Mouse (Mus musculus) gastrocnemius, postnatal 36 days (tissue): ENCODE data around the gene Rps6ka5. TPM values are rescaled to one million over a fixed set of nuclear protein-coding genes. Genes with fewer than 3 reads are reported as not detected.

Experiments used
- DNase-seq, 2 experiments: peaks; one replicate each; pipeline ENCODE4 v3.0.0; 2022
- intact Hi-C: fragments of 180-260 bp; cut with DNase I; formaldehyde crosslinking; loops from one replicate; pipeline ENCODE4 v1.15.1; 2025
- total RNA-seq, 2 experiments: library from RNA; stranded (reverse); gene quantifications; 2 replicates each; pipeline ENCODE4 v1.2.3; 2021

The Rps6ka5 gene
- total RNA-seq, 2 experiments from 2014 or later, result 8.0 to 8.4 TPM

DNA sequence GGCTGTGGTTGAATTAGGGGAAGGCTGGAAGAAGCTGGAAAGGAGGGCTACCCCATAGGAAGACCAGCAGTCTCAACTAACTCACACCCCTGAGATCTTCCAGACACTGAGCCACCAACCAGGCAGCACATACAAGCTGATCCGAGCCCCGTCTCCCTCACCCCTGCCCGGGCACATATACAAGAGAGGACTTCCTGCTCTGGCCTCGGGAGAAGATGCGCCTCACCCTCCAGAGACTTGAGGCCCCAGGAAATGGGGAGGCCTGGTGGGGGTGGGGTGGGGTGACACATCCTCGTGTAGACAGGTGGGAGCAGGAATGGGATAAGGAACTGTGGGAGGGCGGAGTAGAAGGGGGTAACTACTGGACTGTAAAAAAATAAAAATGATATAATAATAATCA lies 45.0 kb downstream of the Rps6ka5 start:
- intact Hi-C loops, result no loop called here
- DNase-seq, result no peak

DNA sequence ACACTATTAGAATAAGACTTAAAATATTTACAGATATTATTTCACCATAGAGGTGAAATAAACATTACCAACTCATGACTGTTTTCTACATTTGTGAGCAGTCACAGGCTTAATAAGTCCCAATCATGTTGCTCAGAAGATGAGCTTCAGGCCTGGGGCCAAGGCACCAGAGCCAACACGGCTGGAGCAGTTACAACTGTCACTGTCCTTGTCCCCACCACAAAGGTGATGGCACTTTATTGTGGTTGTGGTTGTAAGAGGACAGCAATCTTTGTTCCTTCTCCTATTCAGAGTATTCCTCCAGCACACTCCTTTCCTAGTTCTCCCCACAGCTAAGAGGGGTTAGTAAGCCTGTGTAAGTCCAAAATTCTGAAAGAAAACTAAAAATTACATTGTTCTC lies 45.5 kb downstream of the Rps6ka5 start:
- intact Hi-C loops, result no loop called here
- DNase-seq, result no peak

DNA sequence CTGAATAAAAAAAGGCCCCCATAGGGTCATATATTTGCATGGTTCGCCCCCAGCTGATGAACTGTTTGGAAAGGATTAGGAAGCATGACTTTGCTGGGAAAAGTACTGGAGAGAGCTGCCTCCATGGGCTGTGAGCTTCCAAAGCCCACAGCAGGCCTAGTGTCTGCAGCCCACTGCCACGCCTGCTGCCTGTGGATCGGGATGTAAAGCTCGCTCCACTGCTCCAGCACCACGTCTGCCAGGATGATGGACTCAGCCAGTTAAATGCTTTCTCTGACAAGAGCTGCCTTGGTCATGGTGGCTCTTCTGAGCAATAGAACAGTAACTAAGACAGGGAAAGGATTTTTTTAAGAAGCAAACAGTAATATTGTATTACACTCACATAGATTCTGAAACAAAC lies 46.1 kb downstream of the Rps6ka5 start:
- DNase-seq, result no peak
- intact Hi-C loops, result no loop called here

- intact Hi-C loops, result no loop called here
- no peak for DNase-seq
These were observed 56.1 kb downstream of the Rps6ka5 start for GRCm38 (mm10) chr12:100670647-100671199.

DNA sequence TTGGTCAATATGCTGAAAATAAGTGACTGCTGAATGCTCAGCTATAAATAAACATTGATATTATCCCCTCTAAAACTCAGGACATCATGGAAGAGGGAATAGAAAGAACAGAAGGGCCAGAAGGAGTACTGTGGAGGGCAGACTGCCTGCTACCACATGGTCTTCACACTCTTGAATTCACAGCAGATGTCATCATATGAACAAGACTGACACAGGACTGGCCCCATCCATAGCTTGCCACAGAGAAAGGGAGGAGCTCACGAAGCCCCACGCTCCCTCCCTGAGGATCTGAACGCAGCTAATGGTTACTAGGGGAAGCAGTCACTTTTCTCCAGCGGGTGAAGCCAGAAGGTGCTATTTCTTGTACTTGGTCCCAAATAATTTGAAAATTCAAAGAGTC lies 61.5 kb downstream of the Rps6ka5 start:
- no peak for DNase-seq
- intact Hi-C loops, result no loop called here

DNA sequence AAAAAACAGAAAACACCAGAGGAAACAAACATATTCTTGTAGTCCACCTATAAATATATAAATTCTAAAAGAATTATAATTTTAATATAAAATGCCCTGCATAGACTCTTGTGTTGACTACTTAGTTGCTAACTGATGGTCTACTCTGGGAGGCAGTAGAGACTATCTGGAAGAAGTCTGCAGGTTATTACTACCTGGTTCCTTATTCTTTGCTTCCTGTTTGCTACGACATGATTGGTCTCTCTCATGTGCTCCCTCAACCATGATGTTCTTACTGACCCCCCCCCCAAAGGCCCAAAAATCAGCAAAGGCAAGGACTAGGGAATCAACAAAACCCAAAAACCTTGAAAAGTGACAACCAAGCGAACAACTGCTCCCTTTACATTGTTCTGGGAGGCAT lies 66.7 kb downstream of the Rps6ka5 start:
- no peak for DNase-seq
- intact Hi-C loops, result no loop called here

DNA sequence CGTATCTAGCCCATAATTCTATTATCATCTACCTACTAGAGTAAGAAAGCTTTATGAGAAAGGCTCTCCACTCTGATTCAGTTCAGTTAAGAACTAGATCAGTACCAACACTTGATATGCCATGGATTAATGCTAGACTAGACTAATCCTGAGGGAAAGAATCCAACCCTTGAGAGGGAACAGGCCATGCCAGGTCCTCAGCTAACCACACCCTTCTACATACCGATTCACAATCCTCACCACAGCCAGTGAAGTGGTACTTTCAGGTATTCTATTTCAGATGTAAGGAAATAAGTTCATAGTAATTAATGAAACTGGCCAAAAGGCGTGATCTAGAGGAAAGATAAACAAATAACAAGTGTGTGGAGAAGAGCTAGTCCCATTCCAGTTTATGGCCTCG lies 70.8 kb downstream of the Rps6ka5 start:
- no peak for DNase-seq
- intact Hi-C loops, result no loop called here

GRCm38 (mm10) chr12:100641936-100642335 lies 84.8 kb downstream of the Rps6ka5 start:
- intact Hi-C loops, result no loop called here
- DNase-seq, result no peak

DNA sequence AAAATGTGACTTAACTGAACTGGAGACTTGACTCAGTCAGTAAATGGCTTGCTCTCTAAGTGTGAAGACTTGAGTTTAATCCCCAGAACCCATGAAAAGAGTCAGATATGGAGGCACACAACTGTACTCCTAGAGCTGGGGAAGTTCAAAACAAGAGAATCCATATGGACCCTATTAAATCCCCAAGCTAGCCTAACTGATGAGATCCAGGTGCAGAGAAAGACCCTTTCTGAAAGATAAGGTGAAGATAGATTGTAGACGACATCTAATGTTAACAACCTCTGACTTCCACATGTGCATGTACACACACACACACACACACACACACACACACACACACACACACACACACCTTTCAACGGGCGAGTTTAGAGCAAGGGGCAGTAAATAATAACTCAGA lies 86.1 kb downstream of the Rps6ka5 start:
- no peak for DNase-seq
- intact Hi-C loops, result no loop called here

DNA sequence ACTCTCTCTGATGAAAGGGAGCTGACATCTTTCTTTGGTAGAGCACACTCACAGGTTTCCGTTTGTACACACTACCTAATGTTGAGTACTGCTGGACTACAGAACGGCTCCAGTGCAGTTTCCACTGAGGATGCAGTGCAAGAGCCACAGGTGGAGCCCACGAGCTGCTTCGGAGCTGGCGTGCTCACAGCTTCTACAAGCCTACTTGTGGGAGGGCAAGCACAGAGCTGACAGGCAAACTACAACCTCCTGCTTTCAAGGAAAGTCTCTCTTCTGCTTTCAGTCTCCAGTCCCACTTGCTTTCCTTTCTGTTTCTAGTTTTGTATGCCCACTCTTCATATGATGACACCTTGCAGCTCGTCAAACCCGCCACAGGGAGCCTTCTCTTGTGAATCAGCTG lies 87.1 kb downstream of the Rps6ka5 start:
- no peak for DNase-seq

DNA sequence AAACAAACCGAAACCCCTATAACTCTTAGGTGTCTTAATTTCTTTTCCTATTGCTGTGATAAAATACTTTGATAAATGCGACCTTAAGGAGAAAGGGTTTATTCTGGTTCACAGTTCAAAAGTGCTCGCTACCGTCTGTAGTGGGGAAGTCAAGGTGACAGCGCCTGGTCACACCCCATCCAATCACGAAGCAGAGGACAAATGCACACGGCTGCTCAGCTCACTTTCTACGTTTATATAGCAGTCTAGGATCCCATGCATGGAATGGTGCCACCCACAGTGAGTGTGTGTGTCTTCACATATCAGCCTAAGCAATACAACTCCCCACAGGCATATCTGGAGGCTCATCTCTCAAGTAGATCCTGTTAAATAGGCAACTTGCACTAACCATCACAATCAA lies 88.9 kb downstream of the Rps6ka5 start:
- no peak for DNase-seq
- intact Hi-C loops, result no loop called here

More for the DNA sequence above, 87.1 kb downstream of the Rps6ka5 start:
- intact Hi-C loops, result no loop called here

- intact Hi-C loops, result no loop called here
- DNase-seq, result no peak
These were observed 90.0 kb downstream of the Rps6ka5 start for GRCm38 (mm10) chr12:100636733-100637132.

DNA sequence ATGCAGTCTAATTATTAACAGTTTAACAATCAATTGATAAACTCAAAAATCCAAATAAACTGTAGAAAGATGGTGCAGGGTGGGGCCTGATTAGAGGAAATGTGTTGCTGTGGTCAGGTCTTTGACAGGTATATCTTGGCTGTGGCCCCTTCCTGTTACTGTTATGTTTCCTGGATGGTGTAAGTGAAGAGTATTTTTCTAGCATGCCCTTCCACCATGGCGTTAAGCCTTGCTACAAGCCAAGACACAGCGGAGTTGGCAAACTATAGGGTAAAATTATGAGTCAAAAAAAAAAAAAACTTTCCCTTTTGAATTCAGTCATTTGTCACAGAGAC lies 90.5 kb downstream of the Rps6ka5 start:
- intact Hi-C loops, result no loop called here
- DNase-seq, result no peak

GRCm38 (mm10) chr12:100635601-100636298 lies 91.0 kb downstream of the Rps6ka5 start:
- no peak for DNase-seq
- intact Hi-C loops, result no loop called here

DNA sequence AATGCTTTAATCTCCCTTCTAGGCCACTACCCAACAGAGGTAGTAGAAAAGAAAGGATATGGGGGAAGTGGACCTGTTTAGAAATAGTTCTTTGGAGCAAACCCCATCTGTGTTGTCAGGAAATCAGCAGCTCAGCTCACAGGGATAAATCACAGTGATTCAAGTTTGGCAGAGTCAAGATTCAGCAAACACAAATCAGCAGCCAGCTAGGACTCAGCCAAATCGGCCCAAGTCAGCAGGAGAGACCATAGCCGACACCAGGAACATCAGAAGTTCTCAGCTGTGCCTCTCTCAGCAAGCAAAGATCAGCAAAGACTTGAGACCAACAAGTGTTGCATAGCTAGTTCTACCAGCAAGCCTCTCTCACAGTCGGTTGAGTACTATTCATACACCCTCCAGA lies 93.6 kb downstream of the Rps6ka5 start:
- intact Hi-C loops, result no loop called here
- no peak for DNase-seq

GRCm38 (mm10) chr12:100631286-100631685 lies 95.5 kb downstream of the Rps6ka5 start:
- intact Hi-C loops, result no loop called here
- no peak for DNase-seq

- DNase-seq, result no peak
- intact Hi-C loops, result no loop called here
These were observed 97.5 kb downstream of the Rps6ka5 start for GRCm38 (mm10) chr12:100629126-100629920.

- no peak for DNase-seq
- intact Hi-C loops, result no loop called here
These were observed 99.6 kb downstream of the Rps6ka5 start for GRCm38 (mm10) chr12:100626991-100627677.

DNA sequence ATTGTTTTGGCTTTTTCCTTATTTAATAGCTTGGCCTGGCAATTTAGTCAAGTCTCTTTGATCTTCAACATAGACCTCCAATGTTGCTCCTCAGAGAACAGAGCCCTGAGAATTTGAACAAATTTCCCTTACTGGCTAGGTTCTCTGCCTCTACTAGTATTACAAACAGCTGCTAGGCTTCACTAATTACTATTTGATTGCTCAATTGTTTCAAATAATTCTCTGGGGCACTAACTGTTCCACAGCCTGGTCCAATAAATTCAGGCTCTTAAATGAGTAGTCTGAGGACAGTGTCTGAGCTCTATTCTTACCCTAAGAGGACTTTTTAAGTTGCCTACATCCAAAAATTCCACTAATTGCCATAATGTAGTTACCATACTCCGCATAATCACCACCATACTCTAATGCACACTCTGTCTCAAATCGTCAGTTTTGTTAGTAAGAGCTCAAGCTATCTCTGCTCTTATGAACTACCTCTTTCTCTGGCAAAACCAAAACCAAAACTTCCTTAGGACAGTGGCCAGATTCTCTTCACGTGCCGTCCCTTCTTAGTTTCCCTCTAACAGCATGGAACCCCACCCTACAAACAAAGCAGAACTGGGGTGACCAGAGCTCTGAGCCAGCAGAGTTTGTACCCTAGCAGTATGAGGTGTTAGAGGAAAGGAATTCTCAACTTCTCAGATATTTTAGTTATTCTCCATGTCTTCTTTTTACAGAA lies 100.4 kb downstream of the Rps6ka5 start:
- DNase-seq, result no peak
- intact Hi-C loops, result no loop called here

- intact Hi-C loops, result no loop called here
These were observed 101.8 kb downstream of the Rps6ka5 start for GRCm38 (mm10) chr12:100624854-100625447.

More at GRCm38 (mm10) chr12:100624854-100625447, 101.8 kb downstream of the Rps6ka5 start:
- DNase-seq, result no peak
